Mouse (Mus musculus): ENCODE data around the gene Eif4enif1.

- TF ChIP-seq CTCF (IDR thresholded peaks at IDR 0.05; ENCODE audit: control insufficient read depth, insufficient read depth, low read length) (no peak), POLR2A (IDR thresholded peaks at IDR 0.05; ENCODE audit: borderline replicate concordance, control insufficient read depth, low read depth, low read length) (no peak)
Measured at GRCm38 (mm10) chr11:3233704-3234103, 31.5 kb downstream of the Eif4enif1 start.
